Mouse (Mus musculus) liver, embryonic 11.5 days (tissue): ENCODE data around the gene Slc26a8. TPM values are rescaled to one million over a fixed set of nuclear protein-coding genes. Genes with fewer than 3 reads are reported as not detected.
"Not testable (repeated sequence)": the region's sequence is repeated elsewhere in the genome, so short reads cannot be mapped to it uniquely, and the experiment has no call there.

Source experiments
- ATAC-seq: fragments of 200-750 bp; cut with Nextera tagmentation; replicated peaks from 2 replicates; pipeline ENCODE4 v1.8.0; 2017; ENCODE audit warnings: moderate number of reproducible peaks, mild to moderate bottlenecking, moderate TSS enrichment, moderate library complexity; ENCODE audit not compliant: low FRiP score
- DNase-seq: peaks from one replicate; pipeline ENCODE4 v3.0.0-alpha.2; 2017; ENCODE audit warnings: low spot score
- H3K27ac ChIP-seq: fragments of 300-500 bp; sonication (generic); 2 replicates; pipeline ENCODE4 v1.5.1; 2014; ENCODE audit warnings: mild to moderate bottlenecking, low read depth, low read length, control low read depth
- H3K27me3 ChIP-seq: fragments of 300-500 bp; sonication (generic); replicated peaks from 2 replicates; pipeline ENCODE4 v1.6.1; 2014; ENCODE audit warnings: low read length, mixed read lengths; ENCODE audit not compliant: control insufficient read depth, insufficient read depth
- H3K36me3 ChIP-seq: fragments of 300-500 bp; sonication (generic); 2 replicates; pipeline ENCODE4 v1.6.1; 2014; ENCODE audit warnings: mild to moderate bottlenecking, low read length, moderate library complexity, mixed read lengths; ENCODE audit not compliant: control insufficient read depth, insufficient read depth
- H3K4me1 ChIP-seq: fragments of 300-500 bp; sonication (generic); replicated peaks from 2 replicates; pipeline ENCODE4 v1.6.1; 2014; ENCODE audit warnings: low read length, mixed read lengths; ENCODE audit not compliant: control insufficient read depth, insufficient read depth
- H3K4me2 ChIP-seq: fragments of 300-500 bp; sonication (generic); 2 replicates; pipeline ENCODE4 v1.6.1; 2014; ENCODE audit warnings: mild to moderate bottlenecking, control low read depth, moderate library complexity
- H3K4me3 ChIP-seq: fragments of 300-500 bp; sonication (generic); 2 replicates; pipeline ENCODE4 v1.5.1; 2014; ENCODE audit warnings: low read depth, low read length, control low read depth
- H3K9ac ChIP-seq: fragments of 300-500 bp; sonication (generic); 2 replicates; pipeline ENCODE4 v1.6.1; 2014; ENCODE audit warnings: low read depth, low read length, control low read depth
- H3K9me3 ChIP-seq: fragments of 300-500 bp; sonication (generic); 2 replicates; pipeline ENCODE4 v1.6.1; 2016; ENCODE audit warnings: low read length, inconsistent platforms, mixed read lengths; ENCODE audit not compliant: control insufficient read depth
- WGBS: fragments of 180-500 bp; shearing (Covaris S2); extraction: QIAGEN DNeasy Blood & Tissue Kit; methylation state at CpG from one replicate; pipeline ENCODE4 v1.1.7; 2014; 5-methylcytosine and 5-hydroxymethylcytosine counted together
- polyA plus RNA-seq: library from polyadenylated mRNA; unstranded; fragments of >200 nt; fragmentation: Nextera tagmentation; extraction: Ambion mirVana; gene quantifications from 2 replicates; pipeline ENCODE4 v1.2.1, GENCODE M21; 2014

The Slc26a8 gene
- 0.34 and 0.75 TPM in 2 replicates for polyA plus RNA-seq

- DNase-seq = peak; percentile 57
- H3K36me3 ChIP-seq = no peaks in the 10 kb centered on the region
These were observed at the start of gene Slc26a8 for GRCm38 (mm10) chr17:28689586-28690283. TSS of gene Slc26a8 (minus strand) at chr17:28690233.

DNA sequence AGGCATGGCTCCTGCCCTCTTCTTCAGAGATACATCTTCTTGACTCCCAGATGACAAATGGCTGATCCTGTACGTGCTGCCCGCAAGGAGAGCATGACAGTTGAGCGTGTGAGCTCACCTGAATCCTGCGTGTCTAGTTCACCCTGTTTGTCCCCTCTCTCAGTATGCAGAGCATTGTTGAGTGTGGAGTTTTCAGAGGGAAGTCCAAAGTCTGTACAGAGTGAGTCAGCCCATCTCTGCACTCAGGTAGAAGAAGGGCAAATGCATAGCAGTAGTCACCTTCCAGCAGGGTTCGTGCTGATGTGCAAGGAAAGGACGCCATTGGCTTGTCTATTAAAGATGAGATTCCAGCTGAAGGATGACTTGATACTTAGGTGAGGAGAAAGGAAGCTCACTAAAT, 49.2 kb upstream of the Slc26a8 start:
- Histone ChIP-seq H3K4me2 (no peak overlapping the region), H3K4me3 (no peak overlapping the region), H3K27ac (no peak overlapping the region), H3K27me3 (no peaks in the 10 kb centered on the region), H3K36me3 (peaks cover 40% of the 10 kb centered on the region), H3K9ac (no peak overlapping the region), H3K9me3 (no peaks in the 10 kb centered on the region), H3K4me1 (peaks cover 3% of the 10 kb centered on the region; the same call in 1 of the 2 replicates)
- 92% methylated on average over 6 of the region's 6 CpGs for WGBS
- ATAC-seq (no peak), DNase-seq (no peak)

More at GRCm38 (mm10) chr17:28689586-28690283, at the start of gene Slc26a8:
- H3K27me3 ChIP-seq = no peaks in the 10 kb centered on the region
- H3K9me3 ChIP-seq = no peaks in the 10 kb centered on the region
- WGBS = 9% methylated on average over 40 of the region's 40 CpGs
- peak within 1 kb of the TSS; percentile 96 for H3K4me2 ChIP-seq
- ATAC-seq = no peak
- H3K4me3 ChIP-seq = peak within 1 kb of the TSS; percentile 97
- H3K9ac ChIP-seq = peak within 1 kb of the TSS; percentile 73
- H3K4me1 ChIP-seq = peaks cover 31% of the 10 kb centered on the region
- peak within 1 kb of the TSS; percentile 81 for H3K27ac ChIP-seq

- Histone ChIP-seq H3K4me1 (peaks cover 3% of the 10 kb centered on the region; the same call in 1 of the 2 replicates), H3K4me3 (no peak overlapping the region), H3K27me3 (no peaks in the 10 kb centered on the region), H3K4me2 (no peak overlapping the region), H3K9me3 (no peaks in the 10 kb centered on the region), H3K36me3 (peaks cover 27% of the 10 kb centered on the region), H3K27ac (no peak overlapping the region), H3K9ac (no peak overlapping the region)
- 76% methylated on average over 4 of the region's 4 CpGs for whole genome bisulfite sequencing
- DNase-seq (no peak), ATAC-seq (no peak)
These were observed 47.9 kb upstream of the Slc26a8 start for GRCm38 (mm10) chr17:28737973-28738372.

GRCm38 (mm10) chr17:28736486-28736885, 46.5 kb upstream of the Slc26a8 start:
- Histone ChIP-seq H3K9ac (no peak overlapping the region), H3K4me1 (peaks cover 3% of the 10 kb centered on the region; the same call in 1 of the 2 replicates), H3K9me3 (no peaks in the 10 kb centered on the region), H3K36me3 (peaks cover 22% of the 10 kb centered on the region), H3K27me3 (no peaks in the 10 kb centered on the region), H3K4me2 (no peak overlapping the region), H3K4me3 (no peak overlapping the region), H3K27ac (no peak overlapping the region)
- DNase-seq = no peak
- WGBS = 59% methylated on average over 4 of the region's 4 CpGs
- peak; percentile 51; the same call in 1 of the 2 replicates for ATAC-seq

- peaks cover 21% of the 10 kb centered on the region for H3K36me3 ChIP-seq
- 77% methylated on average over 6 of the region's 6 CpGs for WGBS
- no peak for ATAC-seq
- no peak overlapping the region for H3K9ac ChIP-seq
- H3K27ac ChIP-seq = no peak overlapping the region
- H3K27me3 ChIP-seq = no peaks in the 10 kb centered on the region
- no peak for DNase-seq
- peaks cover 3% of the 10 kb centered on the region; the same call in 1 of the 2 replicates for H3K4me1 ChIP-seq
- H3K4me2 ChIP-seq = no peak overlapping the region
- H3K9me3 ChIP-seq = no peaks in the 10 kb centered on the region
- H3K4me3 ChIP-seq = no peak overlapping the region
These were observed 45.5 kb upstream of the Slc26a8 start for GRCm38 (mm10) chr17:28735317-28736105.

DNA sequence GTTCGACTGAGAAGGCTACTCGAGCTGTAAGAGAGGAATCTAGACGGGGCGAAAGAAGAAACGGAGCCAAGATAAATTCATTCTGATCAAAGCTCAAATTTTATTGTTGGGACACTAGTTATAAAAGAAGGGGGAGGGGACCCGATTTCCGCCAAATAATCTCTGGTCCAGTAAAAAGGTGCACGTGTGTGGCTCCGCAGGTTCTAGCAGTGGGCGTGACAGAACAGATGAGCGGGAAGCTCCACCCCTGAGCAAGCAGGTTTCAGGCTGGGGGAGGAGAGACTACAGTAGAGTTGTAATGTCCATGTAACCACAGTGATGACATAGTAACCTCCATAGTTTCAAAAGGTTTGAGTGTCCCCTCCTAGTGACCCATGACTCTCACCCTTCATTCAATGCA, 37.5 kb upstream of the Slc26a8 start:
- peaks cover 53% of the 10 kb centered on the region for H3K36me3 ChIP-seq
- ATAC-seq, H3K4me1 ChIP-seq, H3K9ac ChIP-seq, H3K4me2 ChIP-seq, H3K4me3 ChIP-seq, H3K27ac ChIP-seq, H3K9me3 ChIP-seq, H3K27me3 ChIP-seq, DNase-seq: not testable (repeated sequence)
- 90% methylated on average over 11 of the region's 11 CpGs for WGBS

GRCm38 (mm10) chr17:28725783-28726182, 35.8 kb upstream of the Slc26a8 start, which contains the start of gene AC170998.1:
TSS of gene AC170998.1 (plus strand) at chr17:28726083.
- Histone ChIP-seq H3K4me1 (no peaks in the 10 kb centered on the region), H3K9me3 (no peaks in the 10 kb centered on the region), H3K27ac (no peak within 1 kb of the TSS), H3K36me3 (peaks cover 46% of the 10 kb centered on the region), H3K9ac (no peak within 1 kb of the TSS), H3K27me3 (no peaks in the 10 kb centered on the region), H3K4me3 (no peak within 1 kb of the TSS), H3K4me2 (no peak within 1 kb of the TSS)
- DNase-seq = no peak
- ATAC-seq = no peak
- 87% methylated on average over 4 of the region's 4 CpGs for WGBS

DNA sequence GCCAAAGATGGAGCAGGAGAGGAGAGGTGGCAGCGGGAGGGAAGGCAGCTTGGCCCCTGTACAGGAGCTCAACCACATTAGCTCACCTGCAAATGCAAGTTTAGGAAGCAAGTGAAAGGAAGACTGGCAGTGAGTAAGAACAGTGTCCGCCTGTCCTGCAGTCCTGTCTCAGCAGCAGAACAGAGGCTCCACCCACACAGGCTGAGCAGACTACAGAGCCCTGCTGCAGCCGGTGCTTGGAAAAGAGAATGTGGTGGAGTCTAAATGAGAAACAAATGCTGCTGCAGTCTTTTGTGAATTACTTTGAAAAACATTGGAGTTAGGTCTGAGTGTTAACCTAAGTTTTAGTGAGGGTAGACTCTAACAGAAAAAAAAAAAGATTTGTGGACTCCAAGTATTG, 27.5 kb upstream of the Slc26a8 start:
- no peak for ATAC-seq
- H3K27me3 ChIP-seq = no peaks in the 10 kb centered on the region
- H3K4me3 ChIP-seq = no peak overlapping the region
- H3K4me2 ChIP-seq = no peak overlapping the region
- WGBS = 74% methylated on average over 3 of the region's 3 CpGs
- peaks cover 31% of the 10 kb centered on the region for H3K36me3 ChIP-seq
- H3K27ac ChIP-seq = no peak overlapping the region
- DNase-seq = no peak
- H3K9ac ChIP-seq = no peak overlapping the region
- no peaks in the 10 kb centered on the region; the same call in 1 of the 2 replicates for H3K9me3 ChIP-seq
- no peaks in the 10 kb centered on the region for H3K4me1 ChIP-seq
